Comparison of ENCODE assay signal across 13 mouse cellular contexts in genomic region chr5:107759121-107759520, GRCm38 (mm10). TPM values are rescaled to one million over a fixed set of nuclear protein-coding genes. Genes with fewer than 3 reads are reported as not detected.
DNase-seq lines count a peak whose midpoint lies in the region; ATAC-seq and TF ChIP-seq lines count a peak whose summit lies in the region.
"Had no signal": no experiment of that assay in that cellular context is flagged by ENCODE, and none has a peak within 500 bp of the region (broad histone marks: within the 10 kb centered on the region; RNA-seq: fewer than 3 reads in every experiment).

No protein-coding gene starts in this region.

- H3K4me3 ChIP-seq in CH12.LX (replicated peaks in 1 of 3; ENCODE audit: low read depth in 2 of 3, low read length in 2 of 3, poor library complexity in 1 of 3), result no peak overlapping the region
- peak overlapping the region; percentile 62 for H3K4me3 ChIP-seq in megakaryocyte, embryonic 14.5 days (replicated peaks)
- H3K4me3 ChIP-seq in cerebellum, adult 2 months (replicated peaks; ENCODE audit: insufficient read depth, low read depth, low read length), result no peak overlapping the region
- no peak overlapping the region for H3K4me3 ChIP-seq in forebrain, embryonic 15.5 days
- H3K4me3 ChIP-seq: midbrain, embryonic 15.5 days had no signal

- 84% methylated on average over 5 of the region's 5 CpGs for WGBS in cerebellum, adult 2 months
- 72% methylated on average over 5 of the region's 5 CpGs for WGBS in forebrain, embryonic 15.5 days

- H3K27me3 ChIP-seq in CH12.LX (replicated peaks), result no peaks in the 10 kb centered on the region
- peaks cover 35% of the 10 kb centered on the region for H3K27me3 ChIP-seq in megakaryocyte, embryonic 14.5 days (replicated peaks)
- no peaks in the 10 kb centered on the region for H3K27me3 ChIP-seq in cerebellum, adult 2 months (ENCODE audit: control insufficient read depth, insufficient read depth, low read length)
- no peaks in the 10 kb centered on the region for H3K27me3 ChIP-seq in forebrain, embryonic 15.5 days
- H3K27me3 ChIP-seq: midbrain, embryonic 15.5 days had no signal

- no peak for TF ChIP-seq POLR2A in CH12.LX (IDR thresholded peaks at IDR 0.05; ENCODE audit: low read depth, low read length)
- no peak for TF ChIP-seq POLR2A in cerebellum, adult 2 months (IDR thresholded peaks at IDR 0.05; ENCODE audit: borderline replicate concordance, insufficient read depth, low read length)

- H3K36me3 ChIP-seq in CH12.LX (replicated peaks in 1 of 2; ENCODE audit: control insufficient read depth in 1 of 2, insufficient read depth in 1 of 2, low read length in 1 of 2), result peaks cover 0 to 3% of the 10 kb centered on the region in 2 experiments
- H3K36me3 ChIP-seq in megakaryocyte, embryonic 14.5 days (replicated peaks; ENCODE audit: low read length), result no peaks in the 10 kb centered on the region
- H3K36me3 ChIP-seq in forebrain, embryonic 15.5 days, result no peaks in the 10 kb centered on the region; the same call in 1 of the 2 replicates
- H3K36me3 ChIP-seq: midbrain, embryonic 15.5 days had no signal

- in situ Hi-C loops in CH12.LX (cut with MboI; ENCODE audit: low pct_ligation_motif_present, low pct_unique_long_range_greater_than_20kb, low sequenced_read_pairs), result no loop called here

- no peaks in the 10 kb centered on the region for H3K9me3 ChIP-seq in CH12.LX (replicated peaks; ENCODE audit: low read length)
- peaks cover 10% of the 10 kb centered on the region for H3K9me3 ChIP-seq in megakaryocyte, embryonic 14.5 days
- no peaks in the 10 kb centered on the region for H3K9me3 ChIP-seq in forebrain, embryonic 15.5 days
- H3K9me3 ChIP-seq: midbrain, embryonic 15.5 days had no signal

- dilution Hi-C loops in CH12.LX (cut with MboI; ENCODE audit: extremely low pct_ligation_motif_present, extremely low pct_unique_long_range_greater_than_20kb, low sequenced_read_pairs), result no loop called here

- H3K27ac ChIP-seq in CH12.LX (ENCODE audit: insufficient read depth, low read depth), result no peak overlapping the region
- no peak overlapping the region for H3K27ac ChIP-seq in cerebellum, adult 2 months (ENCODE audit: insufficient read depth, low read length)
- no peak overlapping the region for H3K27ac ChIP-seq in forebrain, embryonic 15.5 days (replicated peaks)
- H3K27ac ChIP-seq: midbrain, embryonic 15.5 days had no signal

- no peak for TF ChIP-seq EP300 in CH12.LX (IDR thresholded peaks at IDR 0.05; ENCODE audit: low read length)

- DNase-seq in CH12.LX (ENCODE audit: extremely low read depth) (peak; percentile 36), NIH3T3 (ENCODE audit: low read depth) (peak; percentile 43)
- DNase-seq in induced T-regulatory cell, adult 2 months (ENCODE audit: low read depth), result peak; percentile 69
- DNase-seq in cerebellum, adult 2 months, result no peak
- no peak for DNase-seq in ovary, postnatal 14 days (ENCODE audit: low spot score)
- DNase-seq: adrenal gland, adult 8-10 months; cerebellum, adult 11 months; heart, adult 11 months; left cerebral cortex, postnatal 4 days had no signal

- no peaks in the 10 kb centered on the region for H3K79me2 ChIP-seq in CH12.LX (replicated peaks; ENCODE audit: control insufficient read depth, extremely low read depth, insufficient read depth, poor library complexity, severe bottlenecking)

- TF ChIP-seq CTCF in CH12.LX (conservative IDR thresholded peaks at IDR 0.05 in 1 of 2, IDR thresholded peaks at IDR 0.05 in 1 of 2; ENCODE audit: low read depth in 2 of 2, low read length in 2 of 2), result no peak
- no peak for TF ChIP-seq CTCF in cerebellum, adult 2 months (IDR thresholded peaks at IDR 0.05; ENCODE audit: borderline replicate concordance, insufficient read depth, low read depth, low read length)

- no peak overlapping the region for H3K9ac ChIP-seq in CH12.LX (ENCODE audit: insufficient read depth, low read depth)
- no peak overlapping the region for H3K9ac ChIP-seq in forebrain, embryonic 15.5 days (replicated peaks)
- H3K9ac ChIP-seq: midbrain, embryonic 15.5 days had no signal

- no peak for TF ChIP-seq RAD21 in CH12.LX (IDR thresholded peaks at IDR 0.05; ENCODE audit: low read depth, low read length)

- H3K4me1 ChIP-seq in CH12.LX (ENCODE audit: control insufficient read depth in 1 of 2, insufficient read depth in 2 of 2), result peaks cover 13 to 43% of the 10 kb centered on the region in 2 experiments
- peaks cover 11% of the 10 kb centered on the region for H3K4me1 ChIP-seq in megakaryocyte, embryonic 14.5 days
- H3K4me1 ChIP-seq in cerebellum, adult 2 months (ENCODE audit: control insufficient read depth, insufficient read depth, low read length), result no peaks in the 10 kb centered on the region
- no peaks in the 10 kb centered on the region for H3K4me1 ChIP-seq in forebrain, embryonic 15.5 days
- H3K4me1 ChIP-seq: midbrain, embryonic 15.5 days had no signal

- no peak overlapping the region for H3K4me2 ChIP-seq in CH12.LX (ENCODE audit: insufficient read depth, low read depth, poor library complexity, severe bottlenecking)
- no peak overlapping the region for H3K4me2 ChIP-seq in forebrain, embryonic 15.5 days (replicated peaks)
- H3K4me2 ChIP-seq: midbrain, embryonic 15.5 days had no signal

- ATAC-seq in forebrain, embryonic 15.5 days (replicated peaks), result no peak
- ATAC-seq: lung, postnatal 0 days; midbrain, embryonic 15.5 days had no signal

TF ChIP-seq in CH12.LX, 34 proteins besides CTCF, POLR2A, EP300 and RAD21:
- TF ChIP-seq MAFK (IDR thresholded peaks at IDR 0.05; ENCODE audit: insufficient replicate concordance, low read length), result no peak
- TF ChIP-seq BHLHE40 (IDR thresholded peaks at IDR 0.05; ENCODE audit: low read depth, low read length), result 0 out of 2 replicates have a peak, but pooled peaks have one; percentile 13
- TF ChIP-seq JUND (conservative IDR thresholded peaks at IDR 0.05; ENCODE audit: low read depth, low read length), result no peak

RNA-seq across cellular contexts. Expression of gene Gfi1, which starts 33.3 kb away (rescaled TPM):
- total RNA-seq in CH12.LX (2012; rRNA removed) (1.2 and 1.4 TPM in 2 replicates), CH12.LX (2014; rRNA removed) (1.5 TPM in 2 replicates)
- polyA plus RNA-seq in CH12.LX (2012; ENCODE audit: insufficient read length, low read depth), result 0.99 and 1.2 TPM in 2 replicates
- 2.7 TPM in 1 of 2 replicates, not detected in the other for polyA plus RNA-seq in megakaryocyte, embryonic 14.5 days (2012; ENCODE audit: insufficient read depth, low replicate concordance)
- not detected in 2 replicates for polyA plus RNA-seq in cerebellum, adult 2 months (2012; rRNA removed)
- not detected in 2 replicates for polyA plus RNA-seq in forebrain, embryonic 15.5 days (2015; fragmentation: Nextera tagmentation; extraction: Ambion mirVana)
- polyA plus RNA-seq: midbrain, embryonic 15.5 days had no signal

Comparison
In these comparisons a context has a peak if more than half of its experiments do, and no peak if none do; other contexts are left out.
1. DNase-seq: peak in CH12.LX (single experiment), NIH3T3 (single experiment) and induced T-regulatory cell, adult 2 months (single experiment); none in cerebellum, adult 2 months (0 of 2) and ovary, postnatal 14 days (single experiment).